Mouse (Mus musculus) cerebellum, adult (tissue): ENCODE results near the gene Ugt1a5.

ENCODE experiments used
- ATAC-seq: cut with Nextera tagmentation; 2 replicates; pipeline ENCODE4 v1.9.2; 2017; ENCODE audit warnings: mild to moderate bottlenecking, moderate library complexity, mixed read lengths; ENCODE audit not compliant: insufficient number of reproducible peaks, low FRiP score, low TSS enrichment

The Ugt1a5 gene

GRCm38 (mm10) chr1:88258361-88258760, 92.5 kb downstream of the Ugt1a5 start:
- no peak for ATAC-seq

DNA sequence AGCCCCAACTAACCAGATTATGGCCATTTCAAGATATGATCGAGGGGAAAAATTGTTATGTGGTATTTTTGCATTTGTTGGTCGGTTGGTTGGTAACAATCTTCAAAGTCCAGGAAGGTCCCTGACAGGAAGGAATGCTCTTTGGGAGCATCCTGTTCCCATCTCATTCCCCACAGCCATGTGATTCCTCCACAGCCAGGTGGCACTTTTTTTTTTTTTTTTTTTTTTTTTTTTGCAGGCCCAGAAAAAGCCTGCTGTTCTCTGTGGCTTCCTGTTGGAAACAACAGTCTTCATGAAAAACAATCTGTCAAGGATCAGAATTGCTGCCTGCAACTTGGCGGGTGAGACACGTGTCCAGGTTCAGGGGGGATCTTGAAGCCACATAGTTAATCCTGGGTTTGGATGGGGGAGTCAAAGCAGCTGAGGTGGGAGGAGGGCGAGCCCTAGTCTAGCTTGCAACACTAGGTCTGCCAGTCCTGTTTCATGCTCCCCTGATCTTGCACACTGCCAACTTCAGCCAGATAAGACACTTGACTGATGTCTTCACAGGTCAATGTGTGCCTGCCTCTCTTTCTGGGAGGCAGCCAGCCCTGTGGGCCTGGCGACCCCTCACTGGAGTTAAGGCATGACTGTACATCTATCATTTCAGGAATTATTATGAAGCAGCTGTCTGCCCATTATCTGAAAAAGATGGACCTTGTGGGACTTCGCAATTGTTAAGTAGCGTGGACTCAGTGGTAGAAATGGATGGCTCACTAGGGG, 93.2 kb downstream of the Ugt1a5 start:
- no peak for ATAC-seq

DNA sequence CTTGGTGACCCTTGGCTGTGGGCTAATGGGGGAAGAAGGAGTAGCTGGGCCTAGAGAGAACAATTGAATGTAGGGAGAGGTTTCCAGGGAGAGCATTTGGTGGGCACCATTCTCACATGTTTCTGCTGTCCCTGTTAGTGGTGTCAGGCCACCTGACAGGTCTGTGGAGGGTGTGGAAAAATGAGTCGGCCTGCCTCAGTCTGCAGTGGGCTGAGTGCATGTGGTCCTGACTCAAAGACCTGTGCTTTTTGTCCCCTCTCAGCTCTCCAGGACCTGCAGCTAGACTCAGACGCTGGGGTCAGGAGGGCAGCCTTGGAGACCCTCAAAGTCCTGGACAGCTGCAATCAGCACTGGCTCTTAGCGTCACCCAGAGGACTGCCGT, 93.8 kb downstream of the Ugt1a5 start:
- ATAC-seq = no peak

- no peak for ATAC-seq
Observed at GRCm38 (mm10) chr1:88260114-88260513, 94.3 kb downstream of the Ugt1a5 start.

- no peak for ATAC-seq
Observed at GRCm38 (mm10) chr1:88260604-88261377, 95.0 kb downstream of the Ugt1a5 start.

GRCm38 (mm10) chr1:88261706-88262105, 95.9 kb downstream of the Ugt1a5 start:
- ATAC-seq = no peak

- ATAC-seq = no peak
Observed at GRCm38 (mm10) chr1:88262255-88262654, 96.4 kb downstream of the Ugt1a5 start.

GRCm38 (mm10) chr1:88262961-88263360, 97.1 kb downstream of the Ugt1a5 start:
- ATAC-seq = no peak

- ATAC-seq = no peak
Observed at GRCm38 (mm10) chr1:88263778-88264177, 98.0 kb downstream of the Ugt1a5 start.

GRCm38 (mm10) chr1:88264237-88264868, 98.5 kb downstream of the Ugt1a5 start:
- ATAC-seq = no peak

DNA sequence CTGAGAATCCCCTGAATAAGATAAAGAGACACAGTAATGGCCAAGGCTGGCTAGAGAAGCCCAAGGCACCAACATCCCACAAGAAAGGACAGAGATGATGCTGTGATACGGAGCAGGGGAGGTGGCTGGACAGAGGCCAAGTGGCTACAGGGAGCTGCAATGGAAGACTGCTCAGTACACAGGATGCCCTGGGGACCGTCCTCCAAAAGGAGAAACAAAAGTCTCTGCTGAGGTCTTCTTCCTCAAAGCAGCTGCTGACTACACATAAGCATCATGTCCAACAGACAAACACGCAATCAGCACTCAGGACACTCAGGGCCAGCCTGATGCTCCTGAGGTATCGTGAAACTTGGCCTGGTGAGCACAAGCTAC, 99.0 kb downstream of the Ugt1a5 start:
- ATAC-seq = no peak

DNA sequence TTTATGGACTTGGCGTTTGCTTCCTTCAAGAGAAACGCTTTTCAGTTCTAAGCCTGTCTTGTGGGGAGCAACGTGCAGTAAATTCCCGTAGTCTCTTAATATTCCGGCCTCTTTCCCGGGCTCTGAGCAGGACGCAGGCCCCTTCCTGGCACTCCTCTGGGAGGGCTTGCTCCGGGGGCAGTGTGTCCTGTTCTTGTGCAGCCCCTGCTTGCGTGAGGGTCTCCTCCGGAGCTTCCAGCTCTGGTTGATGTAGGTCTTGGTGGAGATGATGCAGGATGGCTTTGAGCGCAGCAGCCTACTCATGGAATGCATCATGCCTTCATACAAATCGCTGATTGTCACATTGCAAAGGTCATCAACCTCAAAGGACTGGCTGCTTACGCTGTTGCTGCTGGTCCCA, 100.3 kb downstream of the Ugt1a5 start:
- no peak for ATAC-seq

- no peak for ATAC-seq
Observed at GRCm38 (mm10) chr1:88267489-88267888, 101.7 kb downstream of the Ugt1a5 start.

- no peak for ATAC-seq
Observed at GRCm38 (mm10) chr1:88268070-88268469, 102.3 kb downstream of the Ugt1a5 start.
